Mouse (Mus musculus) T-cell, adult 2 months (primary cell): ENCODE results near the gene Gm10300.

Experiments
- DNase-seq: peaks from one replicate; pipeline ENCODE4 v3.0.0; 2022; ENCODE audit warnings: low spot score

The Gm10300 gene

GRCm38 (mm10) chr4:132074077-132074932 lies at the start of gene Gm10300:
Gm10300 (plus strand) TSS chr4:132074697.
- DNase-seq = peak; percentile 41

DNA sequence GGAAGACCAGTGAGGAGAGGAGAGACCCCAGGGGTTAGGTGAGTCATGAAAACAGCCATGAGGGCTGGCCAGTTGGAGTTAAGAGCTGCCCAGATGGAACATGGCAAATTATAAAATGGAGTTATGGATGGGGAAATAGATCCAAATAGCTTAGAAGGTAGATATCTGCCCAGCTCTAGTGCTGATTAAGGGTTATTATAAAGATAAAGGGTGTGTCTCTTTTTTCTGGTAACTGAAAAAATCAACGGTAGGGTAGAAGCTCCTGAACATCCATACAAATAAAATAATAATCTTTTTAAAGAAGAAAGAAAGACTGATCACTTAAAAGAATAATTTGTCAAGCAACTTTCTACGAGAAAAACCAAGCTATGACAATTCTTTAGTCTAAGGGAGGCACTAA lies 49.2 kb upstream of the Gm10300 start:
- DNase-seq = no peak

GRCm38 (mm10) chr4:132025738-132026527 lies 48.6 kb upstream of the Gm10300 start:
- no peak for DNase-seq

DNA sequence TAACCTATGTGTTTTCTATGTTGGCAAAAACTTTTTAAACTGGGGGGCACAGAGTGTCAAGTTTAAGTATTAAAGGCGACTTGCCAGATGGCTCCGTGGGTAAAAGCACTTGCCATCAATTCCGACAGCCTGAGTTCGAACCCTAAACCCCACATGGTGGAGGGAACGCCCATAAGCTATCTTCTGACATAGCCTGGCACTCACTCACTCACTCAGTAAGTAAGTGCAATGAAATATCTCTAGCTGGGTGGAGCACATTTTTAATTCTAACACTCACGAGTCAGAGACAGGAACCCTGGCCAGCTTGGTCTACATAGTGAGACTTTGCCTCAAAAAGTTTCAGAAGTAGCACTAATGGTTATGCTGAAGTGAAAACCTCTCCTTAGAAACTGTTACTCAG lies 47.3 kb upstream of the Gm10300 start:
- no peak for DNase-seq

GRCm38 (mm10) chr4:132027806-132028205 lies 46.7 kb upstream of the Gm10300 start:
- DNase-seq = no peak

DNA sequence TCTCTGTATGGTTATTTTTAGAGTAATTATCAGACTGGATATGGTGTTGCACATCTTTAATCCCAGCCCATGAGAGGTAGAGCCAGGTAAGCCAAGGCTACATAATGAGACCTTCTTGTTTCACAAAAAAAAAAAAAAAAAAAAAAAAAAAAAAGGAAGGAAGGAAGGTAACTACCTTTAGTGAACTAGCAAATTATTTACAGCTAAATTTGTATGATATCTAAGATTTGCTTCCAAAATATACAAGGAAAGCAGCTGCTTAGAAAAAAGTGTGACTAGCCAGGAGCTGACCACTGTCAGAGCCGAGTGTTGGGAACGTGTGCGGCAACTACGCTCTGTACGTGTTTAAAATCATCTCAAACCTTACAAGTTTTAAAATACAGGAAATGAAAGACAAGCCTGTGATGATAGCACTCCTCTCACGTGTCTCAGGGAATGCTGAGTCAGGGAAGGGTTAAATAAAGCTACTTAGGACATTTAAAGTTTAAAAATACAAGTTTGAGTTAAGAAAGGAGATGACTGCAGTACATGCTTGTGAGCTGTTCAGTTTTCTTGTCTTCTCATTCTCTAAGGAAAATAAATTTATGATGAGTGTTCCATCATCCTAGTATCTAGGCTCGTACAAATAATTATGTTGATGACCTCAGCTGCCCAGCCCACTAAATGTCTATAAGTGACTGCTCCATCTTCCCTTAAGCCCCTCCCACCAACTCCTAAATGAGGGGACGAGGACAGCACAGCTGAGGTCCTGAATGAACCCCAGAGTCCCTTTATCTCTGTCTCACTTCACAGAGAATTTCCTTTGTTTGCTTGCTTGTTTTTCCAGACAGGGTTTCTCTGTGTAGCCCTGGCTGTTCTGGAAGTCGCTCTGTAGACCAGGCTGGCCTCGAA lies 44.4 kb upstream of the Gm10300 start:
- DNase-seq = no peak

DNA sequence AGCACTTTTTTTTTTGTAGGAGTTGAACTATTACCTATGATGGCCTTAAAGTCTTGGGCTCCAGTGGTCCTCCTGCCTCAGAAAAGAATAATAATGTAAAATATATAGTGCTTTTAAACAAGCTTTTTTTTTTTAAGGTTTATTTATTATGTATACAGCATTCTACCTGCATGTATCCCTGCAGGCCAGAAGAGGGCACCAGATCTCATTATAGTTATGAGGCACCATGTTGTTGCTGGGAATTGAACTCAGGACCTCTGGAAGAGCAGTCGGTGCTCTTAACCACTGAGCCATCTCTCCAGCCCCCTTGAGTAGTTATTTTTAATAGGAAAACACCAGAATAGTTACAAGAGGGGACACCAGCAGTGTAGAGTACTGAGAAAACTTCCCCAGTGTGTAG lies 41.3 kb upstream of the Gm10300 start:
- DNase-seq = peak; percentile 44

- no peak for DNase-seq
Observed at GRCm38 (mm10) chr4:132034242-132034641, 40.3 kb upstream of the Gm10300 start.

DNA sequence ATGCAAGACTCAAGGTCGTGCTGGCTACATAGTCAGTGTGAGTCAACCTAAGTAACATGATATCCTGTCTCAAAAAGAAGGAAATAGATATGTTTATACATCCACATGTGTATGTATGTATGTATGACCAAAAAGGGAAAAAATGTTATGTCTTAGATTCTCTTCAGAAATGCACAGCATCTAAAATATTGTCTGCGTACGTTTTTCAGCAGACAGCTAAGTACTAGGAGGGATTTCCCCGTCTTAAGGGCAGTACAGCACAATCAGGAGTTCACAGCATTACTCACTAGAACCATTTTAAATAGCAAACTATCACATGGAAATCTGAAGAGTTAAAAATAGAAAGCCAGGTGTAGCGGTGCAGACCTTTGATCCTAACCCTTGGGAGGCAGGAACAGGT lies 37.4 kb upstream of the Gm10300 start:
- no peak for DNase-seq

GRCm38 (mm10) chr4:132037991-132038390 lies 36.5 kb upstream of the Gm10300 start:
- DNase-seq = no peak

DNA sequence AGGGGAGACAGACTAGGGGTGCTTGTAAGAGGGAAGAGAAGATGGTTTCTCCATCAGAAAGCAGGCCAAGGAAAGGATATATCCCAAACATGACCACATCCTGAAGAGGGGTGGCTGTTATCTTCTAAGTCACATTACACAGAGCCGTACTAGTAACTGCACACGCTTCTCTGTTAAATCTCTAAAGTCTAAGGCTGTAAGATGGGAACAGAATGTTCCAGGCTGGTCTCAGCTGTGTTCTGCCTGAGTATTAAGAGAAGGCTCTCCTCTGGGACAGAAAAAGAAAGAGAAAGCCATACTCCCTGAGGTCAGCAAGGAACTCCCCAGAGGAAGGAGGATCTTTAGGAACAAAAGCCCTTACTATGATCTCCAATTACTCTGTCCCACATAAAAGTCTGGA lies 35.7 kb upstream of the Gm10300 start:
- DNase-seq = no peak

DNA sequence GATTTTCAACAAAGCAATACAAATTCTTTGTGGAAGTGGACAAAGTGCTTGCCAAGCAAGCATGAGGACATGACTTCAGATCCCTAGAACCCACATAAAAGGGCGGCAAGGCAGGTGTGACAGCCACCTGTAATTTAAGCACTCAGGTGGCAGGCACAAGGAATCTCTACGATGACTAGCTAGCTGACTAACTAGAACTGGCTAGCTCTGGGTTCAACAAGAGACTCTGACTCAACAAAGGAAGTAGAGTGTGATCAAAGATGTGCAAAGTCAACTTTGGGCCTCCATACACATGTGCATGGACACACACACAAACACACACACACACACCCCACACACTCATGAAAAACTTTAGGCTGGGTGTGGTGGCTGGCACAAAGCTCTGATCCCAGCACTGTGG lies 35.0 kb upstream of the Gm10300 start:
- peak; percentile 27 for DNase-seq

DNA sequence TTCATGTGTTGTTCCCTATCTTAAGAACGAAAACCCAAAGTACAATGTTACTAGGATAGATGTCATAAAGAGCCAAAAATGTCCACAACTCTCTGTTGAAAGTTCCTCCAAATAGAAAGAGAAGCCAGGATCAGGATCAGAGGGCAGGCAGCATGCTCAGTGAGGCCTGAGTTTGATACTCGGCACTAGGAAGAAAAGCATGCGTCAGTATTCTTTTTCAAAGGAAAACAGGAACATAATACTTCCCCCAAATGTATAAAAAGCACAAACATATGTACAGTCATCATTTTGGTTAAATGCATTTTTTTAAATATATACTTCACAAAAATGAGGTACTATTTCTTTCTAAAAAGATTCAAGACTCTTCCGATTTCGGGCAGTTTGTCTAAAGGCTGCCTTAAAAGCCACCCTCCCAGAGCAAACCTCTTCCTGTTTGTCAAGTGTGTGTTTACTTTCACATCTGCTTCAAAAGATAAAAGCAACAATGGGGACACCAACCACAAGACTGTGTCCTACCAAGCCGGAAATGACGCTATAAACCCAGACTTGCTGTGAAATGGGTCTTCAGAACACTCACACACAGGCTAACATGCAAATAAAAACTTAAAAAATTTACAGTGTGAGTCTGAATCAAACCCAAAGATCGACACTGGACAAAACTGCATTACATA lies 34.4 kb upstream of the Gm10300 start:
- DNase-seq = peak; percentile 91

GRCm38 (mm10) chr4:132041471-132042332 lies 32.8 kb upstream of the Gm10300 start:
- DNase-seq = peak; percentile 37

GRCm38 (mm10) chr4:132043726-132044125 lies 30.8 kb upstream of the Gm10300 start:
- DNase-seq = no peak

- peak; percentile 41 for DNase-seq
Observed at GRCm38 (mm10) chr4:132048011-132048991, 26.2 kb upstream of the Gm10300 start.

DNA sequence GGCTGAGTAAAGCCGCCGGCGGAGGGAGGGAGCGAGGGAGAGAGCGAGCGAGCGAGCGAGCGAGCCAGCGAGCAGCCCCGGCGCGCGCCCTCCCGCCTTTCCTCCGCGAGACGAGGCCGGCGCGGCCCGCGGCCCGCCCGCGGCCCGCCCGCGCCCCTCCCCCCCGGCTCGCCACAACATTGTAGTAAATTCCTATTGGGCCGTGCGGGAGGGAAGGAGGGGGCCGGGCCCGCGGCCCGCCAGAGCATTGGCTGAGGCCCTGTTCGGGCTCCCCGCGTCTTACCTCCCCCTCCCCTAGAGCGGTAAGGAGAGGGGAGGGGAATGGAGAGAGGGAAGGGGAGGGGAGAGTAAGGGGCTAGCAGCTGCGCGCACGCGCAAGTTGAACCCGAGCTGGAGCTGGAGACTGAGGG lies 25.5 kb upstream of the Gm10300 start:
- peak; percentile 84 for DNase-seq

DNA sequence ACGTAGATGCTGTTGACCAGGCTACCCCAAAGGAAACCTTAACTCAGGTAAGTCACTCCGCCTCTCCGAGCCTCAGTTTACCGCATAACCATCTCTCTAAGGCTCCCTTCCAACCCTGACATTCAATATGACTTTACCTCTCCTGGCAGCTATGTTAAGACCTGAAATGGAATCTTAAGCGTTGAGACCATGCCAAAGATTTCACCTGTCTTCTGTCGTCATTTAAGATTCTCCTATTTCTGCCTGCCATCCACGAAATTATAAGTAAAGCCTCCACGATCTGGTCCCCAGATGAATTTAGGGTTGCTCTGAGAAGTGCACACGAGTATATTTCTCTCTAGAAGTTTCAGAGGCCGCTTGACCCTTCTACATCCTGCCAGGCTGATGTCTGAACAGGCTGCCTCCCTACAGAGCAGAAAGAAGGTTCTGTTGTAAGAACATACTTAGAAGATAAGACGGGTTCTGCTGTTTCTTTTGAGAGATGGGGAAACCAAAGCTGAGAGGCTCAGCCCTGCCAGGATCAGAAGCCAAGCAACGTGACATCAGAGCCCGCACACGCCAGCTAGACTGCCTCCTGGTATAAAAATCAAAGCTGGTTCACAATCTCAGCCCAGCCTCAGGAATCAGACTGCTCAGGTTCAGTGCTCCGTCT lies 24.8 kb upstream of the Gm10300 start:
- peak; percentile 51 for DNase-seq
